Mouse (Mus musculus) liver, embryonic 16.5 days (tissue): ENCODE measurements around the gene Smpd2. TPM values are rescaled to one million over a fixed set of nuclear protein-coding genes. Genes with fewer than 3 reads are reported as not detected.

ENCODE experiments used
- ATAC-seq: fragments of 200-750 bp; cut with Nextera tagmentation; 2 replicates; pipeline ENCODE4 v1.8.0; 2017; ENCODE audit warnings: low read depth, mild to moderate bottlenecking, moderate number of reproducible peaks, moderate library complexity
- H3K27ac ChIP-seq: fragments of 300-500 bp; sonication (generic); 2 replicates; pipeline ENCODE4 v1.5.1; 2014; ENCODE audit warnings: mild to moderate bottlenecking, low read length
- H3K27me3 ChIP-seq: fragments of 300-500 bp; sonication (generic); 2 replicates; pipeline ENCODE4 v1.6.1; 2014; ENCODE audit warnings: low read depth, low read length, mixed read lengths; ENCODE audit not compliant: control insufficient read depth, insufficient read depth
- H3K36me3 ChIP-seq: fragments of 300-500 bp; sonication (generic); 2 replicates; pipeline ENCODE4 v1.6.1; 2014; ENCODE audit warnings: mild to moderate bottlenecking; ENCODE audit not compliant: control insufficient read depth, insufficient read depth
- H3K4me1 ChIP-seq: fragments of 300-500 bp; sonication (generic); 2 replicates; pipeline ENCODE4 v1.6.1; 2014; ENCODE audit warnings: low read depth, low read length, mixed read lengths; ENCODE audit not compliant: control insufficient read depth
- H3K4me2 ChIP-seq: fragments of 300-500 bp; sonication (generic); 2 replicates; pipeline ENCODE4 v1.6.1; 2014; ENCODE audit warnings: low read depth, low read length, mixed read lengths
- H3K4me3 ChIP-seq: fragments of 300-500 bp; sonication (generic); 2 replicates; pipeline ENCODE4 v1.5.1; 2014; ENCODE audit warnings: low read depth, mild to moderate bottlenecking, low read length
- H3K9ac ChIP-seq: fragments of 300-500 bp; sonication (generic); 2 replicates; pipeline ENCODE4 v1.6.1; 2014; ENCODE audit warnings: low read depth, low read length
- H3K9me3 ChIP-seq: fragments of 300-500 bp; sonication (generic); replicated peaks from 2 replicates; pipeline ENCODE4 v1.6.1; 2016; ENCODE audit warnings: low read length; ENCODE audit not compliant: control insufficient read depth
- WGBS: fragments of 180-500 bp; shearing (Covaris S2); extraction: QIAGEN DNeasy Blood & Tissue Kit; methylation state at CpG from one replicate; pipeline ENCODE4 v1.1.7; 2014; ENCODE audit not compliant: insufficient replicate concordance; 5-methylcytosine and 5-hydroxymethylcytosine counted together
- polyA plus RNA-seq: library from polyadenylated mRNA; unstranded; fragments of >200 nt; fragmentation: Nextera tagmentation; extraction: Ambion mirVana; gene quantifications from 2 replicates; pipeline ENCODE4 v1.2.1, GENCODE M21; 2015

The Smpd2 gene
- polyA plus RNA-seq, 1 experiment from 2014 or later = 14.6 TPM

DNA sequence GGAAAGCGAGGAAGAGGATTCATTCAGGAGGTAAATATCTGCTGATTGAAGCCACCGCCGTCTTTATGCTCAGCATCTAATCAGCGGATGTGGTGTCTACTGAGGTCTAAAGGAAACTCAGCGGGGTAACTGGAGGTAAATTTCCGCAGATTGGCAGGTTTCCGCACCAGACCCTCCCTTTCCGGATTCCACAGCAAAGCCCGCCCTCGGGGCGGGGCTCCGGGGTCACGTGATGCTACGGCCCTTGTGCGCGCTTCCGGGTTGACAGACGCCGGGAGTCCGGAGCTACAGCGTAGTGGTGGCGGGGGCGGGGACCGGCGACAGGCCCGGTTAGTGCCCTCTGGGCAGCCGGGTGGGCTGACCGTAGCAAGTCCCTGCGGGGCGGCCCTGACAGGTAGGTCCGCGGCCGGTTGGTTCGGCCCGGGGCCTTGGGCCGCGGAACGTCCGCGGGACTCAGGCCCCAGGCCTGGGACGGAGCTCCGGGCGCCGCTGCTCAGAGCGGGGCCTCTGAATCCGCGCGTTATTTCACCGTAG, 40.0 kb downstream of the Smpd2 start, which contains the start of gene Zbtb24:
Gene Zbtb24, plus strand, starts transcription at position 247 of the 534 bp plus-strand sequence.
- peaks cover 15% of the 10 kb centered on the region for H3K4me1 ChIP-seq
- H3K36me3 ChIP-seq = no peaks in the 10 kb centered on the region; the same call in 1 of the 2 replicates
- peak within 1 kb of the TSS; percentile 89 for H3K27ac ChIP-seq
- peak; percentile 96 for ATAC-seq
- H3K9ac ChIP-seq = peak within 1 kb of the TSS; percentile 92
- peak within 1 kb of the TSS; percentile 94 for H3K4me3 ChIP-seq
- WGBS = 0% methylated on average over 49 of the region's 49 CpGs
- H3K9me3 ChIP-seq = no peaks in the 10 kb centered on the region
- H3K4me2 ChIP-seq = peak within 1 kb of the TSS; percentile 88
- H3K27me3 ChIP-seq = no peaks in the 10 kb centered on the region

DNA sequence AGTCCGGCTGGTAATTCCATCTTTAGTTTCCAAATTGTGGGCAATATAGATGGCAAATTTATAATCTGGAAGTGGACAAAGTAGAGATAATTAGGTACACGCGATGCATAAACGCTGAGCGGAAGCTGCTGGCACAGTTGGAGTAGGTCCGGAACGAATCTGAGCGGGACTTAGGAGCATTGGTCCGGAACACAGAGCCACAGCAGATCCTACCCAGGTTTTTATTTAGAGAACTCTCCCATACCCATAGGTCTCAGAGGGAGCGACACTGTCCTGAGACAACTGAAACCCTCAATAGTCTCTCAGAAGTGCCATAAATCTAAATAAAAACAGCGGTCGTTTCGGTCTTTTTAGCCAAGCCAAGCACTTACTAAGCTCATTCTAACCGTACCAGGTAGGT, 40.5 kb downstream of the Smpd2 start:
- H3K9ac ChIP-seq = peak overlapping the region; percentile 73
- 12% methylated on average over 14 of the region's 14 CpGs for WGBS
- H3K4me1 ChIP-seq = peaks cover 15% of the 10 kb centered on the region
- no peaks in the 10 kb centered on the region for H3K9me3 ChIP-seq
- peak; percentile 15; the same call in 1 of the 2 replicates for ATAC-seq
- H3K4me2 ChIP-seq = peak overlapping the region; percentile 88
- no peaks in the 10 kb centered on the region for H3K27me3 ChIP-seq
- peak overlapping the region; percentile 94 for H3K4me3 ChIP-seq
- H3K27ac ChIP-seq = peak overlapping the region; percentile 89
- no peaks in the 10 kb centered on the region; the same call in 1 of the 2 replicates for H3K36me3 ChIP-seq

DNA sequence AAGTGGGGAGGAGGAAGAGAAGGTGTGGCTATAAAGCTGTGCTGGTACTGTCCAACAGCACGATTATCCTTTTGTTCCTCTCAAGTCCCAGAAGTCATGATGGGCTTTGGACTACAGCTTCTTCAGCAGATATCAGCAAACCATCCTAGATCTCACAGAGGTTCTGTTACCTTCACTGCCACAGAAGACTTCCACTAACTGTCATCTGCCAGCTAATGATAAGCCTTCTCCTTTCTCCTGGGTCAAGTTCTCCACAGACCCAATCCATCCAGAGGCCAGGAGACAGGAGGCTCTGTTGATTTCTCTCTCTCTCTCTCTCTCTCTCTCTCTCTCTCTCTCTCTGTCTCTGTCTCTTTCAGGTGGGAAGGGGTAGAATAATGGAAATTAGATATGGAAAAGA, 42.0 kb downstream of the Smpd2 start:
- Histone ChIP-seq H3K9me3 (no peaks in the 10 kb centered on the region), H3K4me2 (no peak overlapping the region), H3K4me3 (no peak overlapping the region), H3K36me3 (no peaks in the 10 kb centered on the region; the same call in 1 of the 2 replicates), H3K27me3 (no peaks in the 10 kb centered on the region), H3K27ac (no peak overlapping the region), H3K9ac (no peak overlapping the region), H3K4me1 (peaks cover 15% of the 10 kb centered on the region)
- 5% methylated on average over 1 of the region's 1 CpGs for WGBS
- ATAC-seq = no peak

Other genes with a start within 250 kb of the Smpd2 start
- gene Fig4, start 187.1 kb downstream of the Smpd2 start, polyA plus RNA-seq = 7.0 and 7.5 TPM in 2 replicates
- gene Ak9, start 186.4 kb downstream of the Smpd2 start, polyA plus RNA-seq = not detected in 2 replicates
- 4.6 and 4.7 TPM in 2 replicates for gene Zbtb24, start 40.0 kb downstream of the Smpd2 start, polyA plus RNA-seq
- gene Mical1, start 14.1 kb downstream of the Smpd2 start, polyA plus RNA-seq = 5.3 and 5.4 TPM in 2 replicates
- gene Ppil6, start 70 bp upstream of the Smpd2 start, polyA plus RNA-seq = not detected in 2 replicates
- gene Cd164, start 29.0 kb upstream of the Smpd2 start, polyA plus RNA-seq = 65.0 and 67.8 TPM in 2 replicates
- gene Ccdc162, start 226.3 kb upstream of the Smpd2 start, polyA plus RNA-seq = 0.05 and 0.12 TPM in 2 replicates